Mouse (Mus musculus) ES-E14 (cell line): Measurements from ENCODE around the gene Spint3. TPM values are rescaled to one million over a fixed set of nuclear protein-coding genes. Genes with fewer than 3 reads are reported as not detected.

Experiments
- DNase-seq: peaks from one replicate; pipeline ENCODE4 v3.0.0-alpha.2; 2013; ENCODE audit warnings: low read depth, low spot score
- H3K27ac ChIP-seq: 2 replicates; pipeline ENCODE4 v1.5.1; 2012; ENCODE audit warnings: low read depth, mild to moderate bottlenecking, low read length, moderate library complexity, mixed read lengths; ENCODE audit not compliant: poor library complexity, insufficient read depth, severe bottlenecking
- H3K36me3 ChIP-seq: 2 replicates; pipeline ENCODE4 v1.6.1; 2012; ENCODE audit warnings: mild to moderate bottlenecking, low read length, moderate library complexity, mixed read lengths; ENCODE audit not compliant: control insufficient read depth, poor library complexity, insufficient read depth, severe bottlenecking
- H3K4me1 ChIP-seq, 2 experiments: fragments of 150-350 bp in 1 of 2; sonication (generic) in 1 of 2; 2 replicates each; pipeline ENCODE4 v1.6.1; 2012; ENCODE audit warnings: low read length in 2 of 2, mild to moderate bottlenecking in 1 of 2, mixed read lengths in 1 of 2; ENCODE audit not compliant: control insufficient read depth in 2 of 2, insufficient read depth in 2 of 2, poor library complexity in 1 of 2
- H3K4me3 ChIP-seq, 2 experiments: fragments of 150-350 bp in 1 of 2; sonication (generic) in 1 of 2; 2 replicates each; pipeline ENCODE4 v1.5.1; 2012; ENCODE audit warnings: low read length in 2 of 2, low read depth in 1 of 2, mild to moderate bottlenecking in 1 of 2, mixed read lengths in 1 of 2; ENCODE audit not compliant: insufficient read depth in 1 of 2, poor library complexity in 1 of 2, severe bottlenecking in 1 of 2
- H3K9ac ChIP-seq: 2 replicates; pipeline ENCODE4 v1.6.1; 2012; ENCODE audit warnings: low read depth, mild to moderate bottlenecking, low read length, mixed read lengths; ENCODE audit not compliant: poor library complexity, insufficient read depth, severe bottlenecking
- H3K9me3 ChIP-seq: fragments of 150-350 bp; sonication (generic); 2 replicates; pipeline ENCODE4 v1.6.1; 2012; ENCODE audit warnings: low read depth, mild to moderate bottlenecking, low read length; ENCODE audit not compliant: control insufficient read depth, insufficient read depth
- CHD2 ChIP-seq: IDR thresholded peaks from 2 replicates; pipeline ENCODE4 v1.6.1; 2014; ENCODE audit warnings: mild to moderate bottlenecking, low read depth, low read length, inconsistent platforms
- HCFC1 ChIP-seq: IDR thresholded peaks from 2 replicates; pipeline ENCODE4 v1.6.1; 2012; ENCODE audit warnings: low read length, inconsistent platforms, borderline replicate concordance; ENCODE audit not compliant: insufficient read depth
- MAFK ChIP-seq: IDR thresholded peaks from 2 replicates; pipeline ENCODE4 v1.6.1; 2014; ENCODE audit warnings: mild to moderate bottlenecking, low read depth, low read length, inconsistent platforms; ENCODE audit not compliant: insufficient read depth
- ZC3H11A ChIP-seq: IDR thresholded peaks from 2 replicates; pipeline ENCODE4 v1.6.1; 2012; ENCODE audit warnings: low read depth, mild to moderate bottlenecking, inconsistent platforms, low read length, borderline replicate concordance
- ZNF384 ChIP-seq: IDR thresholded peaks from 2 replicates; pipeline ENCODE4 v1.6.1; 2012; ENCODE audit warnings: low read depth, low read length, inconsistent platforms
- in situ Hi-C, 2 experiments: fragments of 600-800 bp; cut with MboI; formaldehyde crosslinking; loops; one replicate each; pipeline ENCODE4 v1.15.1; 2025; ENCODE audit warnings: low sequenced_read_pairs in 2 of 2, inconsistent platforms in 1 of 2; ENCODE audit not compliant: unreplicated experiment in 2 of 2
- total RNA-seq: library from RNA; depleted of rRNA; stranded (reverse); fragments of 300-350 nt; gene quantifications from 2 replicates; pipeline ENCODE4 v1.2.3, GENCODE M21; 2012

Spint3 gene
- total RNA-seq, 1 experiment = not detected

DNA sequence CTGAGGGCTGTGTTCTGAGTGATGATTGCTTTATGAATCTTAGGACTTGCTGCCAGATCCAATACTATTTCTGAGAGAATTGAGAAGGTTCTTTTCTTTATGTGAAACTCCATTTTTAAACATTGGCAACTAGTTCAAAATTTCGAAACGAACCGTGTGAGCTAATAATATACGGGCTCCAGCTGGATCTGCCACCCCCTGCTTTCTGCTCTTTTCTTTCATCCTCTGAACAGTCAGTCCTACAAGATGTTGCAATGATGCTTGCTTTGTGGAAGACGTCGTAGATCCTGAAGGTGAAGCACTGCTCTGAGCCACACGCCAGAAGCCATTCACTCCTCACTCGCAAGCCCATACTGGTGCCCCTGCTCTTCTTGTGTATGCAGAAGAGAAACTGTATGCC, 14.8 kb downstream of the Spint3 start:
- H3K4me1 ChIP-seq = peaks cover 4 to 5% of the 10 kb centered on the region in 2 experiments; a peak in 1 of 4 replicates
- in situ Hi-C loops = no loop called here
- no peaks in the 10 kb centered on the region for H3K9me3 ChIP-seq
- no peak overlapping the region for H3K27ac ChIP-seq
- H3K36me3 ChIP-seq = no peaks in the 10 kb centered on the region
- TF ChIP-seq ZNF384 (no peak), HCFC1 (no peak), ZC3H11A (no peak), MAFK (no peak), CHD2 (no peak)
- no peak overlapping the region; a peak in 1 of 4 replicates for H3K4me3 ChIP-seq
- no peak overlapping the region for H3K9ac ChIP-seq
- DNase-seq = no peak

DNA sequence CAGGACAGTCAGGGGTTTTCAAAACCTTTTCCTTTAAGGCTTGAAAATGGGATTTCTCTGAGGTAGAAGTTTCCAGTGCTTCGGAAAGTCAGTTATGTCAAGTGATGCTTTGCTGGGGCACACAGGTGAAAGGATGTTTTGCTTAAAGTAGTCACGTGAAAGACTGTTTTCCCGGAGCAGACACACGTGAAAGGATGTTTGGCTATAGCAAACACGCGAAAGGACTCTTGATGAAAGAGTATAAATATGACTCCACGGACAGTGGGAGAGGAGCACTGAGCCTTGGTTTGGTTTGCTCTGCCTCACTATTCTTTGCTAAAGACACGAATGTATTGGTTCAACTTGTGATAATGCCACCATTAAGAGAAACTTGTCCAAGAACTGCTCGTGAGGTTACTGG, 21.8 kb downstream of the Spint3 start:
- Histone ChIP-seq H3K4me1 (peaks cover 0 to 8% of the 10 kb centered on the region in 2 experiments; a peak in 1 of 4 replicates), H3K4me3 (no peak overlapping the region), H3K36me3 (no peaks in the 10 kb centered on the region), H3K27ac (no peak overlapping the region), H3K9me3 (no peaks in the 10 kb centered on the region), H3K9ac (no peak overlapping the region)
- TF ChIP-seq ZC3H11A (no peak), MAFK (no peak), HCFC1 (no peak), ZNF384 (no peak), CHD2 (no peak)
- in situ Hi-C loops = no loop called here
- no peak for DNase-seq

DNA sequence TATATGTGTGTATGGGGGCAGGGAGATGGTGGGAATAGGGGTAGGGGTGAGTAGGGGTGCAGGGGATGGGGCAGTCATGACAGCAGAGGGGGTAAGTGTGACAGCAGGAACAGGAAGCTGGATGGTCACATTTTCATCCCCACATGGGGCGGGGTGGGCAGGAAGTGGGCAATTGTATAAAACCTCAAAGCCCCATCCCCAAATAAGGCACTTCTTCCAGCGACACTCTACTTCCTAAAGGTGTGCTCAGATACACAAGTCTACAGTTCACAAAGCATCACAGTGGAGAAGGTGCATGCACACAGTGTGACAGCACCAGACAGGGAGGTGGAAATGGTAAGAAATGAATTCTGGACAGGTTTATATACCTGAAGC, 22.4 kb downstream of the Spint3 start:
- Histone ChIP-seq H3K36me3 (no peaks in the 10 kb centered on the region), H3K9ac (no peak overlapping the region), H3K27ac (no peak overlapping the region), H3K4me1 (peaks cover 0 to 8% of the 10 kb centered on the region in 2 experiments; a peak in 1 of 4 replicates), H3K4me3 (no peak overlapping the region), H3K9me3 (no peaks in the 10 kb centered on the region)
- no peak for TF ChIP-seq MAFK
- no peak for TF ChIP-seq ZNF384
- no peak for TF ChIP-seq ZC3H11A
- no peak for TF ChIP-seq CHD2
- TF ChIP-seq HCFC1 = no peak
- DNase-seq = no peak
- in situ Hi-C loops = no loop called here

DNA sequence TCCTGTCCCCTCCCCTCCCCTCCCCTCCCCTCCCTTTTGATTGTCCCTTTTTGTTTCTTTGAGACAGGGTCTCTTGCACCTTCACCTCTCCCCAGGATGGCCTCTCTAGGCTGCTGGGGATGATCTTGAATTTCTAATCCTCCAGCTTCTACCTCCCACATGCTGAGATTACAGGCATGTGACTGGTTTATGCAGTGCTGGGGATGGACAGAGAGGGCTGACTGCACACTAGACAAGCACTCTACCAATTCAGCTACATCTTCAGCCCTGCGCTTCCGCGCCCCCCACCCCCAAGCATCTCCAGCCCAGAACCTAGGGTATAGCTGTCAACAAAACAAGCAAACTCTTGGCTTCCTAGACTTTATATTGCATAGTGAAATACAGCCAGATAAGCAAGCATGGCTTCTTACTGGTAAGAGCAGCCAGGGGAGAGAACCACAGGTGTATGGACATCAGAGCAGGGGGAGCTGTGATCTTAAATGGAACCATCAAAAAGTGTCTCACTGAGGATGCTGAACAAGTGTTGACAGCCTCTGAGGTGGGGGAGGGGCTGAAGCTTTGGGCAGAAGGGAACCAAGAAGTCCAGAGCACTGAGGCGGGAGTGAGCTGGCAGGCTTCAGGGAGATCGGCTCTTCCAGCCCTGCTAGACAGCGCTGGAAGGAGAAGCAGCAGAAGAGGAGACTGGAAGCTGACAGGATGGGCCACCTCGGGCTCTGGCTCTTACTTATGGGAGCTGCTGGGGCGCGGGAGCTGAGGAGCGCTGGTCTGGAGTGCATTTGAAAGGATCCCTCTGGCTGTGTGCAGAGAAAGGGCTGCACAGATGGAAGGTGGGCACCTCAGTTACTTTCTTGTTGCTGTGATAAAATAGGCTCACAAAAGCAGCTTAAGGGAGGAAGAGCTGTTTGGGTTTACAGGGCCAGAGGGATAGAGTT, 23.0 kb downstream of the Spint3 start:
- Histone ChIP-seq H3K4me3 (no peak overlapping the region), H3K9me3 (no peaks in the 10 kb centered on the region), H3K9ac (no peak overlapping the region), H3K27ac (no peak overlapping the region), H3K4me1 (peaks cover 0 to 8% of the 10 kb centered on the region in 2 experiments; a peak in 1 of 4 replicates), H3K36me3 (no peaks in the 10 kb centered on the region)
- no peak for DNase-seq
- in situ Hi-C loops = no loop called here
- no peak for TF ChIP-seq HCFC1
- no peak for TF ChIP-seq CHD2
- TF ChIP-seq MAFK = no peak
- no peak for TF ChIP-seq ZC3H11A
- no peak for TF ChIP-seq ZNF384
